Mouse (Mus musculus) E14TG2a.4 (cell line): ENCODE measurements at regions not wholly inside any gene's neighbourhood (a gene's known extent, or its start where the extent isn't known, plus 50 kb on each side); places are given as distances from the start of the nearest gene placed in this dataset.
"Not testable (repeated sequence)": the region's sequence is repeated elsewhere in the genome, so short reads cannot be mapped to it uniquely, and the experiment has no call there.

Experiments
- CTCF ChIP-seq: conservative IDR thresholded peaks from 2 replicates; pipeline ENCODE4 v1.5.1; 2014; ENCODE audit warnings: low read length
- NANOG ChIP-seq: IDR thresholded peaks from 2 replicates; pipeline ENCODE4 v1.6.1; 2014; ENCODE audit warnings: borderline replicate concordance, low read length, mixed read lengths
- POU5F1 ChIP-seq: IDR thresholded peaks from 2 replicates; pipeline ENCODE4 v1.6.1; 2014; ENCODE audit warnings: low read length, borderline replicate concordance

DNA sequence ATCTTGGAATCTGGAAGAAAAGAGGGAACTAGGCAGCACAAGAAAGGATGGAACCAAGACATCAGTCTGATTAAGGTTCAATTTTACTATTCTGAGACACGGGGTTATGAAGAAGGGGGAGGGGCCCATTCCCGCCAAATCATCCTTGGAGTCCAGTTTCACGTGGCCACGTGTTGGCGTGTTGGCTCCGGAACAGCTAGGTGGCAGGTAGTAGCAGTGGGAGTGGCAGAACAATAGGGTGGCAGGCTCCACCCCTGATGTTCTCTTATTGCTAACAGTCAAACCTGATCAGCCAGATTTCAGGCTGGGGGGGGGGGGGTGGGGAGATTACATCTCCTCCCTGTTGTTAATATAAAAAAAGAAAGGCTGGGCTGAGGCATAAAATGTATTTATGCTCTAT is 453.2 kb downstream of the Gm37988 start:
- not testable (repeated sequence) for TF ChIP-seq CTCF, NANOG, POU5F1
